Mouse (Mus musculus) forebrain, embryonic 11.5 days (tissue): ENCODE data around the gene Myt1. TPM values are rescaled to one million over a fixed set of nuclear protein-coding genes. Genes with fewer than 3 reads are reported as not detected.
"Not testable (repeated sequence)": the region's sequence is repeated elsewhere in the genome, so short reads cannot be mapped to it uniquely, and the experiment has no call there.

Source experiments
- ATAC-seq: fragments of 200-750 bp; cut with Nextera tagmentation; replicated peaks from 2 replicates; pipeline ENCODE4 v1.8.0; 2017; ENCODE audit warnings: moderate TSS enrichment; ENCODE audit not compliant: low FRiP score
- DNase-seq: peaks from one replicate; pipeline ENCODE4 v3.0.0-alpha.2; 2017; ENCODE audit warnings: low spot score
- H3K27ac ChIP-seq: fragments of 300-500 bp; sonication (generic); 2 replicates; pipeline ENCODE4 v1.5.1; 2014; ENCODE audit warnings: low read depth, low read length
- H3K27me3 ChIP-seq: fragments of 300-500 bp; sonication (generic); 2 replicates; pipeline ENCODE4 v1.6.1; 2014; ENCODE audit warnings: mild to moderate bottlenecking, low read length, mixed read lengths; ENCODE audit not compliant: control insufficient read depth, insufficient read depth
- H3K36me3 ChIP-seq: fragments of 300-500 bp; sonication (generic); 2 replicates; pipeline ENCODE4 v1.6.1; 2014; ENCODE audit warnings: mild to moderate bottlenecking, low read length, moderate library complexity, mixed read lengths; ENCODE audit not compliant: control insufficient read depth, insufficient read depth
- H3K4me1 ChIP-seq: fragments of 300-500 bp; sonication (generic); replicated peaks from 2 replicates; pipeline ENCODE4 v1.6.1; 2014; ENCODE audit warnings: low read length, mixed read lengths; ENCODE audit not compliant: control insufficient read depth, insufficient read depth
- H3K4me2 ChIP-seq: fragments of 300-500 bp; sonication (generic); 2 replicates; pipeline ENCODE4 v1.6.1; 2014; ENCODE audit warnings: low read depth, mild to moderate bottlenecking, low read length, moderate library complexity, mixed read lengths; ENCODE audit not compliant: severe bottlenecking
- H3K4me3 ChIP-seq: fragments of 300-500 bp; sonication (generic); 2 replicates; pipeline ENCODE4 v1.5.1; 2014; ENCODE audit warnings: low read depth, low read length
- H3K9ac ChIP-seq: fragments of 300-500 bp; sonication (generic); 2 replicates; pipeline ENCODE4 v1.6.1; 2014; ENCODE audit warnings: low read length
- H3K9me3 ChIP-seq: fragments of 300-500 bp; sonication (generic); 2 replicates; pipeline ENCODE4 v1.6.1; 2016; ENCODE audit warnings: low read length, mixed read lengths; ENCODE audit not compliant: control insufficient read depth
- WGBS: fragments of 180-500 bp; shearing (Covaris S2); extraction: QIAGEN DNeasy Blood & Tissue Kit; methylation state at CpG from one replicate; pipeline ENCODE4 v1.1.7; 2014; 5-methylcytosine and 5-hydroxymethylcytosine counted together
- polyA plus RNA-seq: library from polyadenylated mRNA; unstranded; fragments of >200 nt; fragmentation: Nextera tagmentation; extraction: Ambion mirVana; gene quantifications from 2 replicates; pipeline ENCODE4 v1.2.1, GENCODE M21; 2014

Gene Myt1
- polyA plus RNA-seq, 1 experiment from 2014 or later = 26.6 TPM

- Histone ChIP-seq H3K36me3 (no peaks in the 10 kb centered on the region), H3K4me2 (no peak overlapping the region), H3K4me3 (no peak overlapping the region), H3K9ac (no peak overlapping the region), H3K27me3 (no peaks in the 10 kb centered on the region), H3K4me1 (no peaks in the 10 kb centered on the region; the same call in 1 of the 2 replicates), H3K9me3 (no peaks in the 10 kb centered on the region), H3K27ac (no peak overlapping the region)
- 83% methylated on average over 6 of the region's 6 CpGs for WGBS
- ATAC-seq (no peak), DNase-seq (no peak)
These were observed 26.3 kb downstream of the Myt1 start for GRCm38 (mm10) chr2:181789396-181789795.

GRCm38 (mm10) chr2:181793186-181793585 is 30.1 kb downstream of the Myt1 start:
- H3K4me1 ChIP-seq, H3K9me3 ChIP-seq, H3K9ac ChIP-seq, DNase-seq, H3K4me2 ChIP-seq, H3K4me3 ChIP-seq, H3K27ac ChIP-seq, ATAC-seq, H3K27me3 ChIP-seq, H3K36me3 ChIP-seq: not testable (repeated sequence)
- WGBS = 83% methylated on average over 8 of the region's 8 CpGs

GRCm38 (mm10) chr2:181795641-181796130 is 32.6 kb downstream of the Myt1 start:
- ATAC-seq = no peak

DNA sequence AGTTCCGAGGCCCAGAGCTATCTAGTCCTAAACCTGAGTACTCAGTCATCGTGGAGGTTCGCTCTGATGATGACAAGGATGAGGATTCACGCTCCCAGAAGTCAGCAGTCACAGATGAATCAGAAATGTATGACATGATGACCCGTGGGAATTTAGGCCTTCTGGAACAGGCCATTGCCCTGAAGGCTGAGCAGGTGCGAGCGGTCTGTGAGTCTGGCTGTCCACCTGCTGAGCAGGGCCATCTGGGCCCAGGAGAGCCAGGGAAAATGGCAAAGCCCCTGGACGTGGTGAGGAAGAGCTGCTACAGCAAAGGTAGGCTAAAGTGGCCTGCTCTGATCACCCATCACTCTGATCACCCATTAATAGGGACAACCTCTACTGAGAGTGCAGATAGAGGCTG is 34.5 kb downstream of the Myt1 start:
- H3K27ac ChIP-seq = no peak overlapping the region
- no peak overlapping the region for H3K4me3 ChIP-seq
- H3K4me2 ChIP-seq = no peak overlapping the region
- 83% methylated on average over 8 of the region's 8 CpGs for WGBS
- H3K27me3 ChIP-seq = no peaks in the 10 kb centered on the region
- no peaks in the 10 kb centered on the region for H3K36me3 ChIP-seq
- H3K4me1 ChIP-seq = no peaks in the 10 kb centered on the region
- H3K9ac ChIP-seq = no peak overlapping the region
- H3K9me3 ChIP-seq = no peaks in the 10 kb centered on the region
- no peak for DNase-seq
- no peak for ATAC-seq

More at GRCm38 (mm10) chr2:181795641-181796130, 32.6 kb downstream of the Myt1 start:
- Histone ChIP-seq H3K36me3 (no peaks in the 10 kb centered on the region), H3K9me3 (no peaks in the 10 kb centered on the region), H3K4me2 (no peak overlapping the region), H3K27me3 (no peaks in the 10 kb centered on the region), H3K27ac (no peak overlapping the region), H3K4me3 (no peak overlapping the region), H3K9ac (no peak overlapping the region), H3K4me1 (no peaks in the 10 kb centered on the region)
- 65% methylated on average over 3 of the region's 3 CpGs for WGBS
- no peak for DNase-seq

GRCm38 (mm10) chr2:181829032-181829650 is 66.0 kb downstream of the Myt1 start:
- H3K4me3 ChIP-seq = no peak overlapping the region
- no peaks in the 10 kb centered on the region; the same call in 1 of the 2 replicates for H3K36me3 ChIP-seq
- no peaks in the 10 kb centered on the region for H3K4me1 ChIP-seq
- H3K27me3 ChIP-seq = no peaks in the 10 kb centered on the region
- DNase-seq (no peak), ATAC-seq (no peak)
- H3K9ac ChIP-seq = no peak overlapping the region
- H3K27ac ChIP-seq = no peak overlapping the region
- no peak overlapping the region for H3K4me2 ChIP-seq
- WGBS = 76% methylated on average over 2 of the region's 2 CpGs
- no peaks in the 10 kb centered on the region for H3K9me3 ChIP-seq

GRCm38 (mm10) chr2:181832745-181833144 is 69.6 kb downstream of the Myt1 start:
- Histone ChIP-seq H3K27me3 (no peaks in the 10 kb centered on the region), H3K36me3 (no peaks in the 10 kb centered on the region), H3K4me2 (no peak overlapping the region), H3K9me3 (no peaks in the 10 kb centered on the region), H3K4me3 (no peak overlapping the region), H3K27ac (no peak overlapping the region), H3K9ac (no peak overlapping the region), H3K4me1 (no peaks in the 10 kb centered on the region)
- DNase-seq (no peak), ATAC-seq (no peak)
- WGBS = 84% methylated on average over 2 of the region's 2 CpGs

DNA sequence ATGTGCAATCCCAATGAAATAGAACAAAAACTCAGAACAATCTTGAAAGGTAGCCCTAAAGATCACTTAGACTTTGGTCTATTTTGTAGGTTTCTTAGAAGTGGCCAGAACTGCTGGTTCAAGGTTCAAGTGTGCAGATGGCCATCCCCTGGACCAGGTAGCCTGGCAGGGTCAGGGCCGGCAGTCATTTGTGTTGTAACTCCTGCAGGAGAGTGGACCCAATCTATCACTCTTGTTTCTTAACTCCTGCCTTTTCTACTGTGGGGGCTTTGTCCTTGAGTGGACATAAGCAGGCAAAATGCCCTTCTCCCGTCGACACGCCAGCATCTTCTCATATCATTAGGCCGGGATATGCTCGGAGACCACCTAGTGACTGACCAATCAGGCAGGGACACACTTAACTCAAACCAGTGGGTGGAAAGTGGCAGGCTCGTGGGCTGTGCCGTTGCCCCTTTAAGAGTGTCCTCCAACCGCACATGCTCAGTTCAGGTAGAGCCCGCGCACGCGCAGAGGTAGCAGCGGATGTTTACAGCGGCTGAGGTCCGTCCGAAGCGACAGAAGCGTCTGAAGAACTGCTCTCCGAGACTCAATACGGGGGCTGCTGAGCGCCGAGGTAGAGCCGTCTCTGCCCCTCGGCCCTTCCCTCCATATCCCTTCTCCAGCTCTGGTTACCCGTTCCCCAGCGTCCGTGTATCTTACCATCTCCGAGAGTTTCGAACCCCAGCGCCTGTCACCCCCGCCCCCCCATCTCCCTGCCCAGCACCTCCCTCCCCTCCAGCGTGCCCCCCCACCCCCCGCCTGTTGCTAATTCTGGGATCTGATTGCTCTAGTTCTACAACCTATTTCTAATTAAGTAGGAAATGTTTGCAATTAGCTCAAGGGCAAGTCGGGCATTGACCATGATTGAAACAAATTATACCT is 74.5 kb downstream of the Myt1 start, which contains the start of gene Pcmtd2:
Gene Pcmtd2 (plus strand): TSS at position 483 of the 921 bp plus-strand sequence.
- Histone ChIP-seq H3K27ac (peak within 1 kb of the TSS; percentile 71; the same call in 1 of the 2 replicates), H3K36me3 (no peaks in the 10 kb centered on the region), H3K9ac (peak within 1 kb of the TSS; percentile 70), H3K4me1 (no peaks in the 10 kb centered on the region; the same call in 1 of the 2 replicates), H3K4me2 (peak within 1 kb of the TSS; percentile 59), H3K4me3 (peak within 1 kb of the TSS; percentile 60), H3K27me3 (no peaks in the 10 kb centered on the region), H3K9me3 (no peaks in the 10 kb centered on the region)
- peak; percentile 99 for ATAC-seq
- DNase-seq = peak; percentile 96
- WGBS = under 1% methylated on average over 35 of the region's 35 CpGs

DNA sequence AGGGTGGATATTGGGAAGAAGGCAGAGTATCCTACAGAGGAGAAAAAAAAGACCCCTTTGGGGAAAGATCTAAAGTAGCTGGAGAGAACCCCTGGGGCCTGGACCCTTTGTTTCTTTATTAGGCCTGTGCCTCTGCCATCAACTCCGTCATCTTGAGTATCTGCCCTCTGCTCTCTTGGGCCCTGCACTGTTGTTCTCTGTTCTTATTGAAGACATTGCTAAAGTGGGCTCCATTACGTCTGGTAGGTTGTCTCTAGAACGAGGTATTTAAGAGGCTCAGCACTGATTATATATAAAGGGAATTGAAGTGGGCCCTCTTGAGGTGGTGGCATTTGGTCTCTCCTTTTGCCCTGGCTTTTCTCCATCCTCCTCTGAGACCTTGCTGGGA is 75.2 kb downstream of the Myt1 start:
- H3K27ac ChIP-seq = no peak overlapping the region; the same call in 1 of the 2 replicates
- peak overlapping the region; percentile 60 for H3K4me3 ChIP-seq
- H3K9me3 ChIP-seq = no peaks in the 10 kb centered on the region
- peak overlapping the region; percentile 59 for H3K4me2 ChIP-seq
- H3K9ac ChIP-seq = peak overlapping the region; percentile 70
- ATAC-seq (0 out of 2 replicates have a peak, but pooled peaks have one; percentile 22), DNase-seq (no peak)
- no peaks in the 10 kb centered on the region for H3K36me3 ChIP-seq
- under 1% methylated on average over 3 of the region's 3 CpGs for WGBS
- no peaks in the 10 kb centered on the region for H3K27me3 ChIP-seq
- H3K4me1 ChIP-seq = no peaks in the 10 kb centered on the region; the same call in 1 of the 2 replicates
